10 mouse cellular contexts compared by ENCODE assay signal in the genomic region with DNA sequence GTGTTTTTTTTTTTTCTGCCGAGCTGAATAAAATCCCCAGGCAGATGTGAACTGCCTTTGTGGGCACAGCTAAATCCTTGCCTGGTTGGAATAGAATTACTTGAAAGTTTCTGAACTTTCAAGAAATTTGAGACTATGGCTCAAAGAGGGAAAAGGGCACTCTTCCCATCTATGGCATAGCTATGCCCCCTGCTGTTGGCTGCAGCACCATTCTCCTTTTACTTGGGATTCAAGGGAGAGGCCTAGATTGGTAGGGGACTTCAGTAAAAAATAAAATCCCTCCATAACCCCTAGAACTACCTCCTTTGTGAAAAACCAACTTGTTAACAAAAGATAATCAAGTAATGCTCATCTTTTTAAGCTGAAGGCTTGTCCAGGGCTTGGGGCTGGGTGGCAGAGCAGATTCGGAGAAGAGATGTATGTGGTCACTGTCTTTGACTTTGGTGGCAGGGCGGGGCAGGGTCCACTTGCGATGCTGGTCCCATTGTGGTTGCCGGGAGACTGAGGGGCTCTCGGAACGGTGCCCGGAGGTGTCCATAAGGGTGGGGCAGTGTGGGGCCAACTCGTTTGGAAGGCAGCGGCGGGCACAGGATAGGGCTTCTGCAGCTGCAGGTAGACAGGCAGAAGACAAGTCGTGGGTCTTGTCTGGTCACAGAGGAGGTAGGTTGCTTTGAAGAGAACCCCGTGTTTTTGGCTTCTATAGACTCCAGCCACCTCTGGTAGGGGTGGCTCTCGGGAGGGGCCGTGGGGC. TPM values are rescaled to one million over a fixed set of nuclear protein-coding genes. Genes with fewer than 3 reads are reported as not detected.
DNase-seq lines count a peak whose midpoint lies in the region; ATAC-seq and TF ChIP-seq lines count a peak whose summit lies in the region.
"Had no signal": no experiment of that assay in that cellular context is flagged by ENCODE, and none has a peak within 500 bp of the region (broad histone marks: within the 10 kb centered on the region; RNA-seq: fewer than 3 reads in every experiment).

TSS of gene 1700113H08Rik (plus strand) at position 546 of the 751 bp plus-strand sequence.

- intact Hi-C loops in heart, postnatal 36 days (cut with DNase I): no loop called here
- intact Hi-C loops in gastrocnemius, postnatal 14 days (cut with DNase I; ENCODE audit: low total_unique reads): no loop called here

- peaks cover 40% of the 10 kb centered on the region; the same call in 1 of the 2 replicates for H3K27me3 ChIP-seq in heart, embryonic 10.5 days (ENCODE audit: insufficient read depth, poor library complexity, severe bottlenecking)
- H3K27me3 ChIP-seq in G1E (ENCODE audit: insufficient read depth, low read length): no peaks in the 10 kb centered on the region
- no peaks in the 10 kb centered on the region for H3K27me3 ChIP-seq in embryonic facial prominence, embryonic 12.5 days
- no peaks in the 10 kb centered on the region for H3K27me3 ChIP-seq in intestine, embryonic 15.5 days (replicated peaks)
- no peaks in the 10 kb centered on the region for H3K27me3 ChIP-seq in liver, postnatal 0 days (ENCODE audit: insufficient read depth, low read length)
- H3K27me3 ChIP-seq in stomach, embryonic 15.5 days (replicated peaks): peaks cover 5% of the 10 kb centered on the region; the same call in 1 of the 2 replicates

- no peak for TF ChIP-seq CTCF in G1E (IDR thresholded peaks at IDR 0.05; ENCODE audit: low read depth, low read length)
- TF ChIP-seq CTCF in liver, postnatal 0 days (IDR thresholded peaks at IDR 0.05; ENCODE audit: low read depth): peak; percentile 69

- peaks cover 11% of the 10 kb centered on the region for H3K4me1 ChIP-seq in heart, embryonic 10.5 days
- H3K4me1 ChIP-seq in G1E (ENCODE audit: insufficient read depth, low read depth, low read length): no peaks in the 10 kb centered on the region
- H3K4me1 ChIP-seq in embryonic facial prominence, embryonic 12.5 days: peaks cover 11% of the 10 kb centered on the region; the same call in 1 of the 2 replicates
- peaks cover 8% of the 10 kb centered on the region for H3K4me1 ChIP-seq in intestine, embryonic 15.5 days (replicated peaks)
- H3K4me1 ChIP-seq in liver, postnatal 0 days (ENCODE audit: insufficient read depth): peaks cover 3% of the 10 kb centered on the region; the same call in 1 of the 2 replicates
- H3K4me1 ChIP-seq in stomach, embryonic 15.5 days: peaks cover 9% of the 10 kb centered on the region

- no peaks in the 10 kb centered on the region for H3K9me3 ChIP-seq in heart, embryonic 10.5 days
- H3K9me3 ChIP-seq in G1E (replicated peaks): peaks cover 35% of the 10 kb centered on the region
- no peaks in the 10 kb centered on the region for H3K9me3 ChIP-seq in embryonic facial prominence, embryonic 12.5 days
- H3K9me3 ChIP-seq in intestine, embryonic 15.5 days: no peaks in the 10 kb centered on the region
- no peaks in the 10 kb centered on the region for H3K9me3 ChIP-seq in liver, postnatal 0 days (ENCODE audit: low read length)
- no peaks in the 10 kb centered on the region for H3K9me3 ChIP-seq in stomach, embryonic 15.5 days

- ATAC-seq in G1E (ENCODE audit: extremely low read depth, insufficient number of reproducible peaks, low FRiP score, poor library complexity, severe bottlenecking): no peak
- ATAC-seq in embryonic facial prominence, embryonic 12.5 days (ENCODE audit: insufficient number of reproducible peaks, insufficient read depth, low FRiP score, low TSS enrichment): peak; percentile 3; the same call in 1 of the 2 replicates
- ATAC-seq in intestine, embryonic 15.5 days: no peak; the same call in 1 of the 2 replicates
- ATAC-seq in liver, postnatal 0 days: peak; percentile 36
- ATAC-seq in stomach, embryonic 15.5 days (ENCODE audit: insufficient read depth, low FRiP score, low read depth): peak; percentile 29; the same call in 1 of the 2 replicates

- peak within 1 kb of the TSS; percentile 95 for H3K4me2 ChIP-seq in embryonic facial prominence, embryonic 12.5 days (replicated peaks)
- H3K4me2 ChIP-seq in intestine, embryonic 15.5 days (replicated peaks): peak within 1 kb of the TSS; percentile 94
- peak within 1 kb of the TSS; percentile 65 for H3K4me2 ChIP-seq in liver, postnatal 0 days (ENCODE audit: low read depth, low read length)
- H3K4me2 ChIP-seq in stomach, embryonic 15.5 days: peak within 1 kb of the TSS; percentile 86

- no peaks in the 10 kb centered on the region for H3K36me3 ChIP-seq in heart, embryonic 10.5 days
- H3K36me3 ChIP-seq in G1E (replicated peaks): no peaks in the 10 kb centered on the region
- H3K36me3 ChIP-seq in embryonic facial prominence, embryonic 12.5 days: no peaks in the 10 kb centered on the region
- no peaks in the 10 kb centered on the region for H3K36me3 ChIP-seq in intestine, embryonic 15.5 days
- no peaks in the 10 kb centered on the region for H3K36me3 ChIP-seq in liver, postnatal 0 days (replicated peaks; ENCODE audit: insufficient read depth, low read length)
- no peaks in the 10 kb centered on the region for H3K36me3 ChIP-seq in stomach, embryonic 15.5 days

- TF ChIP-seq EP300 in liver, postnatal 0 days (IDR thresholded peaks at IDR 0.05; ENCODE audit: low read depth): no peak

- peak within 1 kb of the TSS; percentile 60 for H3K9ac ChIP-seq in embryonic facial prominence, embryonic 12.5 days
- peak within 1 kb of the TSS; percentile 34; the same call in 1 of the 2 replicates for H3K9ac ChIP-seq in intestine, embryonic 15.5 days
- H3K9ac ChIP-seq in liver, postnatal 0 days (replicated peaks): no peak within 1 kb of the TSS
- no peak within 1 kb of the TSS for H3K9ac ChIP-seq in stomach, embryonic 15.5 days

- WGBS in heart, embryonic 10.5 days: 12% methylated on average over 15 of the region's 15 CpGs
- 6% methylated on average over 15 of the region's 15 CpGs for WGBS in embryonic facial prominence, embryonic 12.5 days
- WGBS in intestine, embryonic 15.5 days: 11% methylated on average over 15 of the region's 15 CpGs
- WGBS in liver, postnatal 0 days (ENCODE audit: insufficient replicate concordance): 11% methylated on average over 15 of the region's 15 CpGs
- 13% methylated on average over 15 of the region's 15 CpGs for WGBS in stomach, embryonic 15.5 days

- H3K27ac ChIP-seq in heart, embryonic 10.5 days: 0 out of 2 replicates have a peak within 1 kb of the TSS, but pooled peaks have one; percentile 17
- no peak within 1 kb of the TSS for H3K27ac ChIP-seq in embryonic facial prominence, embryonic 12.5 days
- 0 out of 2 replicates have a peak within 1 kb of the TSS, but pooled peaks have one; percentile 14 for H3K27ac ChIP-seq in intestine, embryonic 15.5 days
- H3K27ac ChIP-seq in liver, postnatal 0 days (ENCODE audit: low read depth): no peak within 1 kb of the TSS
- H3K27ac ChIP-seq in stomach, embryonic 15.5 days: no peak within 1 kb of the TSS

- H3K4me3 ChIP-seq in heart, embryonic 10.5 days: peak within 1 kb of the TSS; percentile 63
- H3K4me3 ChIP-seq in G1E (ENCODE audit: low read depth, low read length): peak within 1 kb of the TSS; percentile 9; the same call in 1 of the 2 replicates
- H3K4me3 ChIP-seq in embryonic facial prominence, embryonic 12.5 days: peak within 1 kb of the TSS; percentile 54
- peak within 1 kb of the TSS; percentile 42 for H3K4me3 ChIP-seq in intestine, embryonic 15.5 days (replicated peaks)
- H3K4me3 ChIP-seq in liver, postnatal 0 days (ENCODE audit: low read depth, low read length): peak within 1 kb of the TSS; percentile 25
- H3K4me3 ChIP-seq in stomach, embryonic 15.5 days (replicated peaks): peak within 1 kb of the TSS; percentile 42

- peak; percentile 76 for DNase-seq in heart, embryonic 10.5 days (ENCODE audit: low spot score)
- DNase-seq in heart, postnatal 36 days: no peak
- no peak for DNase-seq in G1E (ENCODE audit: low spot score)
- peak; percentile 37 for DNase-seq in liver, postnatal 0 days
- DNase-seq in gastrocnemius, postnatal 14 days: no peak

RNA-seq across cellular contexts. Expression of gene 1700113H08Rik, which starts in this region (rescaled TPM):
- polyA plus RNA-seq in heart, embryonic 10.5 days (2016; fragmentation: Nextera tagmentation; extraction: Ambion mirVana): not detected in 2 replicates
- total RNA-seq in heart, postnatal 36 days (2021): not detected
- total RNA-seq in G1E (2014; fragmentation: Nextera tagmentation) (not detected in 2 replicates), G1E (2017) (0.22 TPM in 1 of 2 replicates, not detected in the other)
- not detected in 2 replicates for polyA plus RNA-seq in G1E (2012)
- polyA plus RNA-seq in embryonic facial prominence, embryonic 12.5 days (2016; fragmentation: Nextera tagmentation; extraction: Ambion mirVana): not detected in 2 replicates
- polyA plus RNA-seq in intestine, embryonic 15.5 days (2015; fragmentation: Nextera tagmentation; extraction: Ambion mirVana): not detected in 2 replicates
- polyA plus RNA-seq in liver, postnatal 0 days (2015; fragmentation: Nextera tagmentation; extraction: Ambion mirVana): not detected in 2 replicates
- 0.14 TPM in 1 of 2 replicates, not detected in the other for polyA plus RNA-seq in stomach, embryonic 15.5 days (2015; fragmentation: Nextera tagmentation; extraction: Ambion mirVana)
- under 1 TPM in 1 of 2 experiments, not detected in 1; 0.55 TPM for total RNA-seq in gastrocnemius, postnatal 14 days (2021)
- total RNA-seq: hematopoietic stem cell, adult 5-6 weeks had no signal
- polyA plus RNA-seq: small intestine, adult 2 months had no signal

Comparison
In these comparisons a context has a peak if more than half of its experiments do, and no peak if none do; other contexts are left out.
1. Peak in DNase-seq, H3K4me3 ChIP-seq and H3K27ac ChIP-seq in heart, embryonic 10.5 days; RNA of the gene not detected or under 1 TPM.
2. Peak in ATAC-seq, H3K4me3 ChIP-seq, H3K9ac ChIP-seq and H3K4me2 ChIP-seq in embryonic facial prominence, embryonic 12.5 days; RNA of the gene not detected or under 1 TPM.
3. Peak in DNase-seq, ATAC-seq, H3K4me3 ChIP-seq and H3K4me2 ChIP-seq in liver, postnatal 0 days; RNA of the gene not detected or under 1 TPM.
4. Peak in ATAC-seq, H3K4me3 ChIP-seq and H3K4me2 ChIP-seq in stomach, embryonic 15.5 days; RNA of the gene not detected or under 1 TPM.
5. H3K4me3 ChIP-seq: peak in every context shown above with its lines; median percentile 63 in heart, embryonic 10.5 days; 54 in embryonic facial prominence, embryonic 12.5 days; 42 in intestine, embryonic 15.5 days; 42 in stomach, embryonic 15.5 days; 25 in liver, postnatal 0 days; 9 in G1E.